Mouse (Mus musculus) MEL (cell line): ENCODE results near the gene Tbc1d23. TPM values are rescaled to one million over a fixed set of nuclear protein-coding genes. Genes with fewer than 3 reads are reported as not detected.

ENCODE experiments used
- DNase-seq: peaks from one replicate; pipeline ENCODE4 v3.0.0; 2011; ENCODE audit warnings: low read depth, low spot score
- H3K27ac ChIP-seq: 2 replicates; pipeline ENCODE4 v1.5.1; 2012; ENCODE audit warnings: low read depth, mild to moderate bottlenecking, control low read depth, low read length, moderate library complexity; ENCODE audit not compliant: control insufficient read depth
- H3K27me3 ChIP-seq, 2 experiments: fragments of 150-350 bp in 1 of 2; sonication (generic) in 1 of 2; 2 replicates each; pipeline ENCODE4 v1.6.1; 2012; ENCODE audit warnings: low read length in 2 of 2, mild to moderate bottlenecking in 2 of 2, improper control_type of control experiment in 1 of 2, moderate library complexity in 1 of 2; ENCODE audit not compliant: insufficient read depth in 2 of 2, control insufficient read depth in 1 of 2
- H3K36me3 ChIP-seq, 2 experiments: 2 replicates each; pipeline ENCODE4 v1.6.1; 2012 to 2014; ENCODE audit warnings: low read length in 2 of 2, improper control_type of control experiment in 1 of 2, inconsistent platforms in 1 of 2, mild to moderate bottlenecking in 1 of 2; ENCODE audit not compliant: insufficient read depth in 2 of 2, control insufficient read depth in 1 of 2
- H3K4me1 ChIP-seq, 2 experiments: fragments of 150-350 bp in 1 of 2; sonication (generic) in 1 of 2; 2 replicates each; pipeline ENCODE4 v1.6.1; 2012; ENCODE audit warnings: low read length in 2 of 2, improper control_type of control experiment in 1 of 2, mild to moderate bottlenecking in 1 of 2; ENCODE audit not compliant: insufficient read depth in 2 of 2, control insufficient read depth in 1 of 2
- H3K4me3 ChIP-seq, 2 experiments: fragments of 150-350 bp in 1 of 2; sonication (generic) in 1 of 2; 2 replicates each; pipeline ENCODE4 v1.5.1; 2012; ENCODE audit warnings: low read depth in 2 of 2, low read length in 2 of 2, mild to moderate bottlenecking in 2 of 2, moderate library complexity in 2 of 2, control low read depth in 1 of 2, improper control_type of control experiment in 1 of 2; ENCODE audit not compliant: control insufficient read depth in 1 of 2, insufficient read depth in 1 of 2
- H3K79me2 ChIP-seq: 2 replicates; pipeline ENCODE4 v1.6.1; 2012; ENCODE audit warnings: mild to moderate bottlenecking, low read length, moderate library complexity; ENCODE audit not compliant: control insufficient read depth, poor library complexity, insufficient read depth
- H3K9ac ChIP-seq: 2 replicates; pipeline ENCODE4 v1.6.1; 2012; ENCODE audit warnings: low read depth, mild to moderate bottlenecking, control low read depth, low read length, moderate library complexity; ENCODE audit not compliant: control insufficient read depth, poor library complexity, severe bottlenecking
- H3K9me3 ChIP-seq: fragments of 150-350 bp; sonication (generic); replicated peaks from 2 replicates; pipeline ENCODE4 v1.6.1; 2012; ENCODE audit warnings: mild to moderate bottlenecking, low read length, improper control_type of control experiment, moderate library complexity; ENCODE audit not compliant: insufficient read depth
- BHLHE40 ChIP-seq: IDR thresholded peaks from 2 replicates; pipeline ENCODE4 v1.6.1; 2012; ENCODE audit warnings: low read depth, mild to moderate bottlenecking, inconsistent platforms, low read length, improper control_type of control experiment, borderline replicate concordance
- CTCF ChIP-seq, 3 experiments: IDR thresholded peaks in 2 of 3; conservative IDR thresholded peaks in 1 of 3; 2 replicates each; pipeline ENCODE4 v1.5.1; 2011 to 2012; ENCODE audit warnings: low read length in 3 of 3, low read depth in 2 of 3, mild to moderate bottlenecking in 2 of 3, improper control_type of control experiment in 1 of 3, inconsistent platforms in 1 of 3, mixed read lengths in 1 of 3, moderate library complexity in 1 of 3; ENCODE audit not compliant: control insufficient read depth in 1 of 3, insufficient read depth in 1 of 3, poor library complexity in 1 of 3, severe bottlenecking in 1 of 3
- EP300 ChIP-seq, 2 experiments: IDR thresholded peaks; 2 replicates each; pipeline ENCODE4 v1.6.1; 2011; ENCODE audit warnings: improper control_type of control experiment in 2 of 2, low read length in 2 of 2, low read depth in 1 of 2, mild to moderate bottlenecking in 1 of 2
- ETS1 ChIP-seq: IDR thresholded peaks from 2 replicates; pipeline ENCODE4 v1.6.1; 2012; ENCODE audit warnings: low read depth, mild to moderate bottlenecking, inconsistent platforms, low read length, improper control_type of control experiment, moderate library complexity
- GATA1 ChIP-seq: IDR thresholded peaks from 2 replicates; pipeline ENCODE4 v1.6.1; 2011; ENCODE audit warnings: low read depth, low read length, improper control_type of control experiment
- HCFC1 ChIP-seq: IDR thresholded peaks from 2 replicates; pipeline ENCODE4 v1.6.1; 2012; ENCODE audit warnings: low read depth, mild to moderate bottlenecking, inconsistent platforms, low read length, improper control_type of control experiment, moderate library complexity
- MAFK ChIP-seq: IDR thresholded peaks from 2 replicates; pipeline ENCODE4 v1.6.1; 2011; ENCODE audit warnings: low read depth, mild to moderate bottlenecking, low read length, improper control_type of control experiment, borderline replicate concordance
- MAX ChIP-seq: IDR thresholded peaks from 2 replicates; pipeline ENCODE4 v1.6.1; 2011; ENCODE audit warnings: low read length, improper control_type of control experiment
- MAZ ChIP-seq: IDR thresholded peaks from 2 replicates; pipeline ENCODE4 v1.6.1; 2012; ENCODE audit warnings: low read depth, mild to moderate bottlenecking, inconsistent platforms, low read length, improper control_type of control experiment
- MEF2A ChIP-seq: IDR thresholded peaks from 2 replicates; pipeline ENCODE4 v1.6.1; 2014; ENCODE audit warnings: low read depth, mild to moderate bottlenecking, inconsistent platforms, low read length, improper control_type of control experiment; ENCODE audit not compliant: poor library complexity, insufficient replicate concordance, severe bottlenecking; ENCODE audit errors: extremely low read depth
- MYB ChIP-seq: IDR thresholded peaks from 2 replicates; pipeline ENCODE4 v1.6.1; 2011; ENCODE audit warnings: mild to moderate bottlenecking, low read depth, low read length, improper control_type of control experiment
- NELFE ChIP-seq: IDR thresholded peaks from 2 replicates; pipeline ENCODE4 v1.6.1; 2011; ENCODE audit warnings: low read depth, low read length, improper control_type of control experiment
- POLR2AphosphoS5 ChIP-seq: IDR thresholded peaks from 2 replicates; pipeline ENCODE4 v1.6.1; 2012; ENCODE audit warnings: low read depth, borderline replicate concordance, mild to moderate bottlenecking, inconsistent platforms, low read length, moderate library complexity, mixed read lengths
- RAD21 ChIP-seq: IDR thresholded peaks from 2 replicates; pipeline ENCODE4 v1.6.1; 2011; ENCODE audit warnings: mild to moderate bottlenecking, low read depth, low read length, improper control_type of control experiment
- RCOR1 ChIP-seq: IDR thresholded peaks from 2 replicates; pipeline ENCODE4 v1.6.1; 2012; ENCODE audit warnings: low read depth, mild to moderate bottlenecking, inconsistent platforms, low read length, improper control_type of control experiment
- SIN3A ChIP-seq: IDR thresholded peaks from 2 replicates; pipeline ENCODE4 v1.6.1; 2012; ENCODE audit warnings: low read length, improper control_type of control experiment, inconsistent platforms
- SMC3 ChIP-seq: IDR thresholded peaks from 2 replicates; pipeline ENCODE4 v1.6.1; 2011; ENCODE audit warnings: low read depth, low read length, improper control_type of control experiment
- TAL1 ChIP-seq: IDR thresholded peaks from 2 replicates; pipeline ENCODE4 v1.6.1; 2012; ENCODE audit warnings: mild to moderate bottlenecking, inconsistent platforms, low read length, moderate library complexity, mixed read lengths
- TBP ChIP-seq: IDR thresholded peaks from 2 replicates; pipeline ENCODE4 v1.8.0; 2011; ENCODE audit warnings: low read depth, low read length, improper control_type of control experiment
- TCF12 ChIP-seq: IDR thresholded peaks from 2 replicates; pipeline ENCODE4 v1.6.1; 2014; ENCODE audit warnings: low read depth, mild to moderate bottlenecking, inconsistent platforms, low read length, improper control_type of control experiment, moderate library complexity
- UBTF ChIP-seq: IDR thresholded peaks from 2 replicates; pipeline ENCODE4 v1.6.1; 2012; ENCODE audit warnings: low read depth, mild to moderate bottlenecking, inconsistent platforms, low read length, improper control_type of control experiment, moderate library complexity, borderline replicate concordance; ENCODE audit not compliant: insufficient read depth
- USF1 ChIP-seq: IDR thresholded peaks from 2 replicates; pipeline ENCODE4 v1.6.1; 2014; ENCODE audit warnings: low read depth, mild to moderate bottlenecking, inconsistent platforms, low read length, improper control_type of control experiment, moderate library complexity
- ZC3H11A ChIP-seq: IDR thresholded peaks from 2 replicates; pipeline ENCODE4 v1.6.1; 2012; ENCODE audit warnings: low read depth, mild to moderate bottlenecking, inconsistent platforms, low read length, improper control_type of control experiment
- ZKSCAN1 ChIP-seq: IDR thresholded peaks from 2 replicates; pipeline ENCODE4 v1.6.1; 2012; ENCODE audit warnings: low read depth, mild to moderate bottlenecking, inconsistent platforms, low read length, improper control_type of control experiment, moderate library complexity
- polyA plus RNA-seq, 2 experiments: library from polyadenylated mRNA; stranded (reverse) in 1 of 2; unstranded in 1 of 2; fragments of >175 nt in 1 of 2; fragments of >200 nt in 1 of 2; gene quantifications; 2 replicates each; pipeline versions ENCODE4 v1.2.1 to v1.2.4; 2012; ENCODE audit warnings: low replicate concordance in 2 of 2, low read depth in 1 of 2; ENCODE audit not compliant: insufficient read length in 2 of 2, insufficient read depth in 1 of 2, missing spikeins in 1 of 2
- total RNA-seq: library from RNA; depleted of rRNA; stranded (reverse); fragments of 300-350 nt; gene quantifications from 2 replicates; pipeline ENCODE4 v1.2.3, GENCODE M21; 2012

Tbc1d23 gene
- total and polyA plus RNA-seq, 3 experiments = 16.9 to 18.1 TPM; not detected in 1

DNA sequence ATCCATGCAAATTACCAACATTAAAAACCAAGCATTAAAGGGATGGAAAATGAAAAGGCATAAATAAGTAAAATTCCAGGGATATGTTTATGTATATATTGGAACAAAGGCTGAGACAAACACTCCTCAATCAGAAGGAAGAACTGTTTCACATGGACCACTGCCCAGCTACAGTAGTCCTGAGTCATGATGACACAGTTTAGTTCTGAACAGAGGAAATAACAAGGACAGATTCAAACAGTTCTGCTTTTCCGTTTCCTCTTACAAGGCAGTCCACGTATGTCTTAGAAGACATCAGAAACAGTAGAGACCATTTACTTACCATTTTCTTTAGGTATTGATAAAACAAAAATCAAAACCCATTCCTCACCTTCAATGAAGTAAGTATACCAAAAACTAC is 41.8 kb downstream of the Tbc1d23 start (continued):
- peak; percentile 64 for TF ChIP-seq SIN3A
- peak; percentile 48; the same call in 1 of the 2 replicates for TF ChIP-seq TBP
- TF ChIP-seq ZC3H11A = no peak
- peak; percentile 54; the same call in 1 of the 2 replicates for TF ChIP-seq MAX
- peak; percentile 79 to 82 for TF ChIP-seq EP300 (IDR thresholded peaks at IDR 0.05; ENCODE audit: low read depth in 1 of 2, low read length in 2 of 2)
- no peak for TF ChIP-seq RAD21
- no peak for TF ChIP-seq ZKSCAN1
- TF ChIP-seq MAFK = peak; percentile 88
- TF ChIP-seq BHLHE40 = no peak
- TF ChIP-seq ETS1 = peak; percentile 84
- no peak for TF ChIP-seq MAZ
- no peak for TF ChIP-seq SMC3
- peak; percentile 56; the same call in 1 of the 2 replicates for TF ChIP-seq HCFC1
- peak; percentile 51; the same call in 1 of the 2 replicates for TF ChIP-seq TCF12
- TF ChIP-seq USF1 = no peak
- TF ChIP-seq MEF2A = no peak
- TF ChIP-seq CTCF (IDR thresholded peaks at IDR 0.05 in 2 of 3, conservative IDR thresholded peaks at IDR 0.05 in 1 of 3; ENCODE audit: control insufficient read depth in 1 of 3, insufficient read depth in 1 of 3, low read depth in 2 of 3, low read length in 3 of 3, poor library complexity in 1 of 3, severe bottlenecking in 1 of 3) = no peak
- TF ChIP-seq GATA1 = no peak
- no peak for TF ChIP-seq RCOR1
- TF ChIP-seq MYB = no peak
- no peak for TF ChIP-seq POLR2AphosphoS5
- TF ChIP-seq TAL1 = no peak
- TF ChIP-seq, all 39 proteins: peak for 14

DNA sequence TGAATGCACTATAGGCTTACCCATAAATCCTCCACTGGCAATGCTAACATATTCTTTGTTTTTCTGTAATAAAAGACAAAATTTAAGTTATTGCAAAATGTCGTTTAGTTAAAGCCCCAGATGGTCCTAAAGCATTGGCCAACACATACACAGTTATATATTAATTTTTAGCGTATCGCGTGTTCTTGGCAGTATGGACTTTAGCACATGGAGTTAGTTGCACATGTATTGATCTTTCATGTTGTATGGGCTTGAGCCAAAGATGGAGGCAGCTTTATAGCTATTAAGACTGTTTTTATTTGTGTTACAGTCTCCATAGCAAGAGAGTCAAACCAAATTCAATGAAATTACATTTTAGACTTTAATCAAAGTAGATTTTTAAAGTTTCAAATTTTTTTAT is 44.7 kb downstream of the Tbc1d23 start:
- Histone ChIP-seq H3K79me2 (no peaks in the 10 kb centered on the region), H3K9ac (no peak overlapping the region), H3K27ac (no peak overlapping the region), H3K36me3 (peaks cover 15 to 21% of the 10 kb centered on the region in 2 experiments), H3K4me1 (peaks cover 15 to 24% of the 10 kb centered on the region in 2 experiments), H3K27me3 (no peaks in the 10 kb centered on the region), H3K9me3 (no peaks in the 10 kb centered on the region), H3K4me3 (no peak overlapping the region)
- no peak for DNase-seq
- TF ChIP-seq MAFK (no peak), BHLHE40 (no peak), MYB (no peak), RCOR1 (no peak), ZC3H11A (no peak), NELFE (no peak), EP300 (IDR thresholded peaks at IDR 0.05; ENCODE audit: low read depth in 1 of 2, low read length in 2 of 2) (no peak), UBTF (no peak), SIN3A (no peak)
